Mouse (Mus musculus) embryo, embryonic 9.5 days (tissue): ENCODE data around the gene Prmt2.
A peak's percentile ranks its signal among the peaks of the same experiment; 100 is the strongest.

Experiments
- DNase-seq: peaks from one replicate; pipeline ENCODE4 v3.0.0-alpha.2; 2017; ENCODE audit errors: extremely low spot score

The Prmt2 gene

GRCm38 (mm10) chr10:76218240-76218639, 19.4 kb downstream of the Prmt2 start:
- DNase-seq: no peak

- no peak for DNase-seq
These were observed 20.6 kb downstream of the Prmt2 start for GRCm38 (mm10) chr10:76217056-76217455.

GRCm38 (mm10) chr10:76214161-76214560, 23.5 kb downstream of the Prmt2 start:
- DNase-seq: no peak

- no peak for DNase-seq
These were observed 25.5 kb downstream of the Prmt2 start for GRCm38 (mm10) chr10:76212121-76212520.

GRCm38 (mm10) chr10:76210806-76211205, 26.9 kb downstream of the Prmt2 start:
- DNase-seq: no peak

GRCm38 (mm10) chr10:76209241-76209640, 28.4 kb downstream of the Prmt2 start:
- DNase-seq: no peak

GRCm38 (mm10) chr10:76207262-76207796, 30.3 kb downstream of the Prmt2 start:
- no peak for DNase-seq

- peak; percentile 39 for DNase-seq
These were observed 33.8 kb downstream of the Prmt2 start for GRCm38 (mm10) chr10:76203798-76204283.

- DNase-seq: peak; percentile 64
These were observed 35.7 kb downstream of the Prmt2 start for GRCm38 (mm10) chr10:76201978-76202377.

- no peak for DNase-seq
These were observed 36.2 kb downstream of the Prmt2 start for GRCm38 (mm10) chr10:76201416-76201815.

- DNase-seq: no peak
These were observed 49.7 kb downstream of the Prmt2 start for GRCm38 (mm10) chr10:76188010-76188409.

- DNase-seq: no peak
These were observed 52.4 kb downstream of the Prmt2 start for GRCm38 (mm10) chr10:76185216-76185615.

- no peak for DNase-seq
These were observed 62.8 kb downstream of the Prmt2 start for GRCm38 (mm10) chr10:76174899-76175298.

- DNase-seq: no peak
These were observed 79.7 kb downstream of the Prmt2 start for GRCm38 (mm10) chr10:76158009-76158408.

- DNase-seq: no peak
These were observed 80.1 kb downstream of the Prmt2 start for GRCm38 (mm10) chr10:76157528-76157927.
